Mouse (Mus musculus) stomach, embryonic 15.5 days (tissue): ENCODE measurements at regions not wholly inside any gene's neighbourhood (a gene's known extent, or its start where the extent isn't known, plus 50 kb on each side); places are given as distances from the start of the nearest gene placed in this dataset.
A peak's percentile ranks its signal among the peaks of the same experiment; 100 is the strongest.
"Not testable (repeated sequence)": the region's sequence is repeated elsewhere in the genome, so short reads cannot be mapped to it uniquely, and the experiment has no call there.

Experiments used
- ATAC-seq: fragments of 200-750 bp; cut with Nextera tagmentation; 2 replicates; pipeline ENCODE4 v1.8.0; 2017; ENCODE audit warnings: low read depth, moderate number of reproducible peaks, moderate TSS enrichment; ENCODE audit not compliant: insufficient read depth, low FRiP score
- H3K27ac ChIP-seq: fragments of 300-500 bp; sonication (generic); 2 replicates; pipeline ENCODE4 v1.5.1; 2015; ENCODE audit warnings: mild to moderate bottlenecking, inconsistent platforms
- H3K27me3 ChIP-seq: fragments of 300-500 bp; sonication (generic); replicated peaks from 2 replicates; pipeline ENCODE4 v1.6.1; 2015; ENCODE audit warnings: inconsistent platforms
- H3K36me3 ChIP-seq: fragments of 300-500 bp; sonication (generic); 2 replicates; pipeline ENCODE4 v1.6.1; 2015; ENCODE audit warnings: inconsistent platforms
- H3K4me1 ChIP-seq: fragments of 300-500 bp; sonication (generic); 2 replicates; pipeline ENCODE4 v1.6.1; 2015; ENCODE audit warnings: inconsistent platforms
- H3K4me2 ChIP-seq: fragments of 300-500 bp; sonication (generic); 2 replicates; pipeline ENCODE4 v1.6.1; 2015; ENCODE audit warnings: mild to moderate bottlenecking, inconsistent platforms
- H3K4me3 ChIP-seq: fragments of 300-500 bp; sonication (generic); replicated peaks from 2 replicates; pipeline ENCODE4 v1.5.1; 2015; ENCODE audit warnings: inconsistent platforms
- H3K9ac ChIP-seq: fragments of 300-500 bp; sonication (generic); 2 replicates; pipeline ENCODE4 v1.6.1; 2015; ENCODE audit warnings: inconsistent platforms
- H3K9me3 ChIP-seq: fragments of 300-500 bp; sonication (generic); 2 replicates; pipeline ENCODE4 v1.6.1; 2016; ENCODE audit warnings: inconsistent platforms
- WGBS: fragments of 180-500 bp; shearing (Covaris S2); methylation state at CpG from one replicate; pipeline ENCODE4 v1.1.7; 2015; 5-methylcytosine and 5-hydroxymethylcytosine counted together

DNA sequence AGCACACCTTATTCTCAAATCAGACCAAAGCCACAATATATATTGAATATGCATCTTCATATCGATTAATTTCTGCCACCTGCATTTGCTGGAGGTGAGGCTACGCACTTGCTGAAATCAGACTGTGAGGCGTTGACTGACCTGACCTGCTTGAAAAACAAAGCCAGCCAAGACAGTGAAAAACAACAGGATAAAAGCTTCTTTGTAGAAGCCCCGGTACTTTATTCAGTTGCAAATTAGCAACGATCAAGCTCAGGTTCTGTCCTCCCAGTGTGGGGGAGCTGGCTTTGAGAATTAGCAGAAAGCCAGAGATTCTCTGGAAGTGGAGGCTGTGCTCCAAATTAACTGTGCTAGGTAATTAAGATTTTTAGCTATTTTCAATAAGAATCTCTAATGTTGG, 100.6 kb downstream of the Vmn2r79 start:
- no peak overlapping the region for H3K9ac ChIP-seq

DNA sequence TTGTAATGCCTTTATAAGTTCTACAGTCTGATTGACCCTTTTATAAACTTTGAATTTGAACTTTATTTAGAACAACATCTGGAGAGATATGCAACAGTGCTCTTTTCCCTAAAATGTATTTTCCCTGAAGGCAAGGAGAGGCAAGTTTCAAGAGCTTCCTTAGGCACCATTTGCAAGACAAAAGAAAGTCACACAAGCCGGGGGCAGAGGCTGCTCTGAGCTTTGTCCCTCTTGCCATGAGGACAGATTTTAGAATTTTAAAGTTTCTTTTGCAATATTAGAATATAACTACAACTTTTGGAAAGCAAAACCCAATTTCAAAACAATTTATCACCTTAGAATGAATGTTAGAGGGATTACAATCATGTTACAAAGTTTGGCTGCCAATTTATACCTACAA, 103.7 kb downstream of the Vmn2r79 start:
- not testable (repeated sequence) for H3K27me3 ChIP-seq, H3K27ac ChIP-seq, H3K36me3 ChIP-seq, H3K9me3 ChIP-seq, H3K4me3 ChIP-seq, H3K4me1 ChIP-seq, H3K9ac ChIP-seq, ATAC-seq, H3K4me2 ChIP-seq
- 63% methylated on average over 1 of the region's 1 CpGs for WGBS

More for the DNA sequence above, 100.6 kb downstream of the Vmn2r79 start:
- Histone ChIP-seq H3K36me3 (no peaks in the 10 kb centered on the region), H3K27ac (no peak overlapping the region), H3K4me1 (no peaks in the 10 kb centered on the region), H3K9me3 (no peaks in the 10 kb centered on the region), H3K4me2 (no peak overlapping the region), H3K27me3 (no peaks in the 10 kb centered on the region), H3K4me3 (no peak overlapping the region)
- no peak for ATAC-seq
- WGBS: 80% methylated on average over 5 of the region's 5 CpGs

DNA sequence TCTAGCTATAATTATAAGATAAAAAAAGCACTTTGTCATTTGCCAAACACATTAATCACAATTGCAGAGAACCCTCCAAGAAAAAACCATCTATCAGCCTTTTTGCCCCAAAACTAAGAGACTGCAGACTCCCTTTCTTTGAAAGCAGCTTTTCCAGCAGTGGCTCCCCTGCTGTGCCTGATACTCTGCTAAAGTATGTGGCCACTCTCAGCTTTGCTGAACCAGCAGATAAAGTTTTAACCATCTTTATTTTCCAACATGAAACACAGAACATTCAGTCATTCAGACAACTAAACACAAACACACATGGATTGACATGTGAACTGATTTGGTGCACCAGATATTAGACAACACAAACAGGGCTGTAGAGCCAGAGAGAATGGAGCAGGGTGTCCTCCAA, 104.5 kb downstream of the Vmn2r79 start:
- not testable (repeated sequence) for H3K36me3 ChIP-seq, ATAC-seq, H3K9ac ChIP-seq, H3K4me3 ChIP-seq, H3K27ac ChIP-seq, H3K4me1 ChIP-seq, H3K4me2 ChIP-seq, H3K27me3 ChIP-seq, H3K9me3 ChIP-seq

DNA sequence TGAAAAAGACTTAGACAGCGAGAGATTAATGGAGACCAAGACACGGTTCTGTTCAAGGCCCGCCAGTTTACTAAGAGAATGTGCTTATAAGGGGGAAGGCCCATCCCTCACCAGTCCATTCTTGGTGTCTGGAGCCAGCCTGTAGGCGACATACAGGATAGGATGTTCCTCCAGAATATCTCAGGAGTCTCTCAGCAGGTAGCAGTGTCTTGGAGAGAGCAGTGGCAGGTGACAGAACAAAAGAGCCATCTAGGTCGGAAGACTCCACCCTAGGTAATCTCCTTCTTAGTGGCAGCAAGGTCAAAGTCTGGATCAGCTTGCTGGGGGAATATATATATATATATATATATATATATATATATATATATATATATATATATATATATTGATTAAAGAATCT, 105.4 kb downstream of the Vmn2r79 start:
- 81% methylated on average over 5 of the region's 5 CpGs for WGBS

DNA sequence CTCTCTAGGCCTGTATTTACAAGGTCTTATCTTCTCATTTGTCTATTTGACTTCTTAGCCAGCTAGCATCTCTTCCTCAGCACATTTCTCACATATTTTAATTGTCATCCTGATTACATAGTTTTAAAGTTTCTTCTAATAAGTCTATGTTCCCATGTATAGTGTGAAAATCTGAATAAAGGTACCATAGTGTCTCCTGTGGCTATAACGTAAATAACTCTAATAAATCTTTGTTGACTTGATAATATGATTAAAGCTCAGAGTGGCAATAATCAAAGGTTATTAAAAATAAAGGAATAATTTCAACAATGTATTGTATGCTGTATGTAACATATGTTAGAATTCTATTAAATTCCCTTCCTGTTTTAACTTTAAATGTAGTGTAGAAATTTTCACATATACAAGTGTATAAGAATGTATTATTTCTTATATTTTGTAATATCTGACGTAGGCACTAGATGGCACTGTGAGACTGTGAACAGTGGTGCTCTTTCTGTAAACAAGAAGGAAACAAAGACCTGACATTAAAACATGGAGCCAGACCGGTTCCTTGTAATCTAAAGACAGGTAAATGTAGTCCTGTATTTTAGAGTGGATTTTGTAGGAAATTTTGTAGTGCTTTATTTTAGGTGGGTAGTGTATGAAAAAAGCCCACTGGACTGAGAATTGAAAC, 114.5 kb downstream of the Vmn2r79 start:
- H3K4me3 ChIP-seq: no peak overlapping the region
- ATAC-seq: no peak
- WGBS: 29% methylated on average over 3 of the region's 3 CpGs
- H3K9ac ChIP-seq: no peak overlapping the region
- no peaks in the 10 kb centered on the region for H3K36me3 ChIP-seq
- no peaks in the 10 kb centered on the region for H3K27me3 ChIP-seq
- H3K9me3 ChIP-seq: no peaks in the 10 kb centered on the region
- H3K4me1 ChIP-seq: no peaks in the 10 kb centered on the region
- H3K4me2 ChIP-seq: 0 out of 2 replicates have a peak overlapping the region, but pooled peaks have one; percentile 21
- H3K27ac ChIP-seq: no peak overlapping the region

More for the DNA sequence above, 105.4 kb downstream of the Vmn2r79 start:
- not testable (repeated sequence) for H3K4me2 ChIP-seq, H3K9me3 ChIP-seq, H3K27me3 ChIP-seq, H3K9ac ChIP-seq, ATAC-seq, H3K27ac ChIP-seq, H3K36me3 ChIP-seq, H3K4me1 ChIP-seq, H3K4me3 ChIP-seq

DNA sequence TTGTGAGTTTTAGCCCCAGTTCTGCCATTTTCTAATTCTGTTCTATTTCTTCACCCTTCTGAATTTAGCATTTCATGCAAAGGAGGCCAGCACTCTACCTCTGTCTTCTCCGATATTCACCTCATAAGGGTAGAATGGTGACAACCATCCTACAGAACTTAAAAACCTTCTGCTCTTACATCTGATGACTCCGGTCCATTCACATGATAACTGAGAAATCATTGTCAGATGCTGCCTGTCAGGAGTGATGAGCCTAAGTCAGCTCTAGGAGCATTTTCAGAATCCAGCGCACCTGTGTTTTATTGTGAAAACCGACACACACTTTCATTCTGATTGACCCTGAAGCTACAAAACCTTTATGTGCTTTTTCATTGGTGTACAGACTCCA, 115.1 kb downstream of the Vmn2r79 start:
- no peak overlapping the region for H3K27ac ChIP-seq
- H3K4me1 ChIP-seq: no peaks in the 10 kb centered on the region
- no peaks in the 10 kb centered on the region for H3K36me3 ChIP-seq
- no peaks in the 10 kb centered on the region for H3K27me3 ChIP-seq
- H3K4me2 ChIP-seq: 0 out of 2 replicates have a peak overlapping the region, but pooled peaks have one; percentile 21
- H3K9me3 ChIP-seq: no peaks in the 10 kb centered on the region
- H3K9ac ChIP-seq: no peak overlapping the region
- no peak overlapping the region for H3K4me3 ChIP-seq
- no peak for ATAC-seq
- 73% methylated on average over 4 of the region's 4 CpGs for WGBS

DNA sequence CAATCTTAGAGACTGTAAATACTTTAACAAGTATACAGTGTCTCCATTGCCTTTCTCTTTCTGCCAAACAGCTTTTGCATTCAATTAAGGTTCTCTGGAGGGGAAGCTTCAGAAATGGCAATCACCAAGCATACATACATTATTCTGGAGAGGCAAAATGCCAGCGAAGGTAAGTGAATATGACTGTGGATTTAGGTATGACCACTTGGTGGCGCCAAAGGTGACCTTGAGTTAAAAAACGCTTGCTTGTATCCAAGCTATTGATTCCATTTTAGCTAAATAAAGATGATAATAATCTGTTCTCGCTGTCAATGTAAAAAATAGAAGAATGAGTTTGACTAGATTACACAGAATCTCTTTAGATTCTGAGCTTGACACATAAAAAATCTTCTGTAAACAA, 117.7 kb downstream of the Vmn2r79 start:
- no peak overlapping the region for H3K4me3 ChIP-seq
- H3K4me2 ChIP-seq: no peak overlapping the region
- ATAC-seq: no peak
- H3K27ac ChIP-seq: no peak overlapping the region
- no peaks in the 10 kb centered on the region for H3K27me3 ChIP-seq
- H3K36me3 ChIP-seq: no peaks in the 10 kb centered on the region
- 5% methylated on average over 4 of the region's 4 CpGs for WGBS
- no peaks in the 10 kb centered on the region for H3K9me3 ChIP-seq
- no peak overlapping the region for H3K9ac ChIP-seq
- no peaks in the 10 kb centered on the region for H3K4me1 ChIP-seq

DNA sequence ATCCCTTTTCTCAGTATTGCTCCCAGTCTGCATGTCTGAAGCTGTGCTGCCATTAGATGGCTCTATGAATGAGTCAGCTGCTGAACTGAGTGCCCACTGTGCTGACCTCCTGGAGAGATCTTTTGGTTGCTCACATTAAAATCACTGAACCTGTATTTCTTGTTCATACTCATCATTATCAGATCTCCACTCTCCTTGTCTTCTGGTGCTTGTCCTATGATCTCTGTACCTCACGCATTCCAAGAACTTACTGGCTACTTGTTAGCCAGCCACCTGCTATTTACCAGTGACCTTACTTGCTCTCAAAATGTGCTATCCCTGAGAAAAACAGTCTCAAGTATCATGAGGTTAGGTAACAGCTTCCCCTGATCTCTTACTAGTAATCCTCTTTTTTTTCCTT, 123.4 kb upstream of the Nox4 start:
- no peak for ATAC-seq
- Histone ChIP-seq H3K4me3 (no peak overlapping the region), H3K27ac (no peak overlapping the region), H3K4me1 (no peaks in the 10 kb centered on the region), H3K9me3 (no peaks in the 10 kb centered on the region), H3K36me3 (no peaks in the 10 kb centered on the region), H3K27me3 (no peaks in the 10 kb centered on the region), H3K9ac (no peak overlapping the region), H3K4me2 (no peak overlapping the region)
- WGBS: 88% methylated on average over 1 of the region's 1 CpGs

DNA sequence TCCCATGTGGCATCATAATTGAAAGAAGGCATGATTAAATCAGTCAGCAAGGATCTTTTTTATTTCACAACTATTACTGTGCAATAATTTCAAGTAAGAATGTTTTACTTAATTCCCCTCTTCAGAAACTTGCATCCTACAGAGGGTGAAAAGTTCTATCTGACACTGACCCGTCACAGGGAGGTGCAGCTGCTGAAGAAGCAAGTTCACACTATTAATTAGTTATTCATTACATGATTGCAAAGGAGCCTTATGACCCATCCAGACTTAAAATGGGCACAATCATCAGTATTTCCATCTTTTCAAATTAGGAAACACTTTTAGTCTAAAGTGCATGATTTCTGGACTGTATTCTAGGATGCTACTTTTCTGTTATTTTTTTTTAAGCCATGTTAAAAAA, 100.0 kb upstream of the Nox4 start:
- no peaks in the 10 kb centered on the region for H3K4me1 ChIP-seq
- H3K9ac ChIP-seq: no peak overlapping the region
- H3K36me3 ChIP-seq: no peaks in the 10 kb centered on the region
- H3K27ac ChIP-seq: no peak overlapping the region
- no peaks in the 10 kb centered on the region for H3K9me3 ChIP-seq
- ATAC-seq: no peak
- H3K4me3 ChIP-seq: no peak overlapping the region
- no peak overlapping the region for H3K4me2 ChIP-seq
- H3K27me3 ChIP-seq: no peaks in the 10 kb centered on the region
- WGBS: 64% methylated on average over 1 of the region's 1 CpGs

DNA sequence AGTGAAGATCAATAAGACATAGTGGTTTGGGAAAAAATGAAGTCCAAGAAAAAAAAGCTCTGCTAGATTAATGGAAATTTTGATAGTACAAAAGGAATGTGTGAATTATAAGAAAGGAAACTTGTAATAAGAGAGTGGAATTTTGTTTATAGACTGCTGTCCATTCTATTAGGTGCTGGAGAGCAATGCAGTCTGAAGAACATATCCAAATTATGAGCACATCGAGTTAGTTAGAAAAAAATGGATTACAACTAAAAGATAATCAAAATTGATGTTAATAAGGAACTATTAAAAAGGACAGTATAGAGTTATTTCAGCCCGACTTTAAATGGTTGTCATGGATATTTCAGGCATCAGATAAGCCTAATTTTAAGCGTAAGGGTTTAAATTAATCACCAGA, 98.2 kb upstream of the Nox4 start:
- Histone ChIP-seq H3K4me2 (no peak overlapping the region), H3K36me3 (no peaks in the 10 kb centered on the region), H3K27ac (no peak overlapping the region), H3K4me1 (no peaks in the 10 kb centered on the region), H3K9me3 (no peaks in the 10 kb centered on the region), H3K9ac (no peak overlapping the region), H3K27me3 (no peaks in the 10 kb centered on the region), H3K4me3 (no peak overlapping the region)
- no peak for ATAC-seq
- 66% methylated on average over 3 of the region's 3 CpGs for WGBS

DNA sequence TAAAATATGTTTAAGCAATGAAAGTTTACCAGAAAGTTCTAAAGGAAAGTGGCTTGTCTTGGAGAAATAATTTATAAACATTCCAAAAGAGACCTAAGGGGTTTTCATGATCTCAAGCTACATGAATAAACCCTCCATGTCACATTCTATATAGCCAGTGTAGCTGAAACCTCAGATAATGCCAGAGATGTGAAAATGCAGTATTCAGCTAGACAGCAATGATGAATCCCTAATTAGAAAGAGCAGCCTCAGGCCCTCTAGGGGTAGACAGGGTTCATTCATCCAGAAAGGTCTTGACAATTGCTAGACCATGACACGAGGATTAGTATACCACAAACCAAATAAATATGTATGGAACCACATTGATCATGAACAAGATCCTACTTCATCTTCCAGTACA, 97.2 kb upstream of the Nox4 start:
- Histone ChIP-seq H3K4me2 (no peak overlapping the region), H3K27ac (no peak overlapping the region), H3K9ac (no peak overlapping the region), H3K27me3 (no peaks in the 10 kb centered on the region), H3K36me3 (no peaks in the 10 kb centered on the region), H3K4me3 (no peak overlapping the region), H3K4me1 (no peaks in the 10 kb centered on the region), H3K9me3 (no peaks in the 10 kb centered on the region)
- ATAC-seq: no peak
- WGBS: 65% methylated on average over 1 of the region's 1 CpGs

DNA sequence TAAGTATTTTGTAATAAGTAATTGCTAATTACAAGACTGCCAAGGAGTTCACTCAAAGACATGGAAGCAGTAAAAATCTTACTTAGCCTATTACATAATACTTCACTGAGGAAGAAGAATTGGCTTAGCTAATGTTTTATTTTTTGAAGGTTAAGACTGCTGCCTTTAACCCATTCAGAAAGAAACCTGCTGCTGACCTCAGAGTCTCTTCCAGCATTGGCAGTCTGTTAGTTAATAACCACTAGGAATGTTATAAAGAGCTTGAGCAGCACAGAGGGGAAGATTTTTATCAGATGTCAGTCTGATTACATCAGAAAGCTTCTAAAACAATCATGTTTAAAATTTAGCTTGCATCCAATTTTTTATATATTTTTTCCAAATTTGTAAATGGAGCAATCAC, 94.9 kb upstream of the Nox4 start:
- no peak overlapping the region for H3K4me2 ChIP-seq
- H3K4me3 ChIP-seq: no peak overlapping the region
- no peaks in the 10 kb centered on the region for H3K36me3 ChIP-seq
- H3K27me3 ChIP-seq: no peaks in the 10 kb centered on the region
- no peak overlapping the region for H3K27ac ChIP-seq
- no peak for ATAC-seq
- no peaks in the 10 kb centered on the region for H3K9me3 ChIP-seq
- H3K9ac ChIP-seq: no peak overlapping the region
- no peaks in the 10 kb centered on the region for H3K4me1 ChIP-seq

DNA sequence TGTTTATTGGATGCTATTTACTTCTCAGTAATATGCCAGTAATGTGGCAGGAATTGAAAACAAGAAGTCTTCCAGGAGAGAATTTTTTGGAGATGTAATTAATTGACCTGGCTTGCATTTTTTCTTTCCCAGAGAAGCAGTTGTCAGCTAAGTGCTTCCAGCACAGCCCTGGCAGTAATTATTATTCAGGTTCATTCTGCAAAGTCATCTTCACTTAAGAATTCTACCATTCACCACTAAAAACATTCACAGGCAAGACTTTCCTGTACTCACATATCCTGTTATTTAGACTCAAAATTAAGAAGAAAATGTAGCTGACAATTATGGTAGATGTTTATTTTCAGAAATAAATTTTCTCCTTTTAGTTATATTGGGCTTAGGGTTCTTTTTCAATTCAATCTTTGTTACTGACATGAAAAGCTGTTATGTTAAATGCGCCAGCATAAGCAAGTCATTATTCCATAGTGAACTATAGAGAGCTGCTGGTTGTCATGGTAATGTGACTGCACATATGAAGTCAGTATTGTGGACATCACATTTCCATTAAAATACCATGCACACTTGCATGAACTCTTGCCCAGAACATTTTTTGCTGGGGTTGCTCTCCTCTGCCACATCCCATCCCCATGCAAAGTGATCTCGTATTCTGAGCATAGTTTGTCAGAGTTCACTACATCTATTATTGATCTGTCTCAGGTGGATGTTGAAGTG, 59.3 kb upstream of the Nox4 start:
- 72% methylated on average over 2 of the region's 2 CpGs for WGBS
- Histone ChIP-seq H3K27me3 (no peaks in the 10 kb centered on the region), H3K4me1 (no peaks in the 10 kb centered on the region), H3K4me2 (no peak overlapping the region), H3K9ac (no peak overlapping the region), H3K9me3 (no peaks in the 10 kb centered on the region), H3K4me3 (no peak overlapping the region), H3K36me3 (no peaks in the 10 kb centered on the region), H3K27ac (no peak overlapping the region)
- ATAC-seq: no peak
